Mouse (Mus musculus) embryonic fibroblast, embryonic 13.5 days (primary cell): ENCODE measurements around the gene Pelp1. TPM values are rescaled to one million over a fixed set of nuclear protein-coding genes. Genes with fewer than 3 reads are reported as not detected.
"Not testable (repeated sequence)": the region's sequence is repeated elsewhere in the genome, so short reads cannot be mapped to it uniquely, and the experiment has no call there.

Source experiments
- H3K27ac ChIP-seq: 2 replicates; pipeline ENCODE4 v1.5.1; 2012; ENCODE audit warnings: low read length, control low read depth, inconsistent platforms; ENCODE audit not compliant: insufficient read depth
- H3K4me1 ChIP-seq: 2 replicates; pipeline ENCODE4 v1.6.1; 2011; ENCODE audit warnings: low read length; ENCODE audit not compliant: control insufficient read depth, insufficient read depth
- H3K4me3 ChIP-seq: 2 replicates; pipeline ENCODE4 v1.5.1; 2011; ENCODE audit warnings: mild to moderate bottlenecking, control low read depth, low read length; ENCODE audit not compliant: insufficient read depth
- CTCF ChIP-seq: IDR thresholded peaks from 2 replicates; pipeline ENCODE4 v1.5.1; 2011; ENCODE audit warnings: mild to moderate bottlenecking, control low read depth, low read length, moderate library complexity, borderline replicate concordance; ENCODE audit not compliant: insufficient read depth
- POLR2A ChIP-seq: IDR thresholded peaks from 2 replicates; pipeline ENCODE4 v1.6.1; 2011; ENCODE audit warnings: low read depth, mild to moderate bottlenecking, control low read depth, low read length, moderate library complexity
- polyA plus RNA-seq: library from polyadenylated mRNA; stranded (reverse); fragments of >200 nt; gene quantifications from 2 replicates; pipeline ENCODE4 v1.2.4, GENCODE M21; 2011; ENCODE audit warnings: low read depth; ENCODE audit not compliant: missing spikeins, insufficient read length

The Pelp1 gene
- polyA plus RNA-seq, 1 experiment, result 24.3 TPM

DNA sequence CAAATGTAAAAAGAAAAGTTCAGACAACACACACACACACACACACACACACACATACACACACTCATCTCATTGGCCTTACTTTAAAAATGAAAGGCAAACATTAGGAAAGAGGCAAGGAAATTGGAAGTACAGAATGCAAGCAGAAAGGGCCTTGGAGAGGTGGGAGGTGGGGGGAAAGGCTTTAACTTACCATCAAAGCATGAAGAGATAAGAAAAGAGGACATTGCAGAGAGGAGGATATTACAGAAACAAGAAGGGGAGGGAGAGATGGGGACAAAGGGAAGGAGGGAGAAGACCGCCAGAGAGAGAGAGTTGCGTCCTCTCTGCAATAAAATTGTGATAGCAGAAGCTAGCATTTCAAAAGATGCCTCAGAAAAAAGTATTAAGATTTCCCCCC, 28.5 kb downstream of the Pelp1 start:
- no peak for TF ChIP-seq POLR2A
- no peak for TF ChIP-seq CTCF
- no peaks in the 10 kb centered on the region for H3K4me1 ChIP-seq
- no peak overlapping the region for H3K4me3 ChIP-seq
- H3K27ac ChIP-seq, result no peak overlapping the region

- Histone ChIP-seq H3K4me1 (no peaks in the 10 kb centered on the region), H3K4me3 (no peak overlapping the region), H3K27ac (no peak overlapping the region)
- TF ChIP-seq POLR2A (no peak), CTCF (no peak)
These were observed 29.3 kb downstream of the Pelp1 start for GRCm38 (mm10) chr11:70380478-70381005.

GRCm38 (mm10) chr11:70376054-70376453, 33.8 kb downstream of the Pelp1 start:
- TF ChIP-seq POLR2A (no peak), CTCF (no peak)
- H3K4me3 ChIP-seq, result no peak overlapping the region
- H3K27ac ChIP-seq, result no peak overlapping the region
- H3K4me1 ChIP-seq, result no peaks in the 10 kb centered on the region

DNA sequence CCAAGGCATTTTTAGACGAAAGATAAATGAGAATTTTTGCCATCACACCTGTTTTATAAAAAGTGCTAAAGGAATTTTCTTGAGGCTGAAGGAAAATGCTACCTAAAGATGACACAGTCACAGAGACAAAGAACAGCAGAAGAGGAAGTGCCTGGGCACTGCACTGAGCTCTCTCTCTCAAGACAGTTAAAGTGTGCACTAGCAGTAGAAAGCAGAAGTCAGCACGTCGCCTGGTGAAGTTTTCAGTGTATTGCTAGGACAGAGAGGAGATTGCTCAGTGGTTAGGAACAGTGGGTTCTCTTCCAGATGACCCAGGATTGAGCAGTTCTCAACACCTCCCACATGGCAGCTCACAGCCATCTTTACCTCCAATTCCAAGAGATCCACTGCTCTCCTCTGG, 35.5 kb downstream of the Pelp1 start:
- TF ChIP-seq CTCF, result no peak
- no peak for TF ChIP-seq POLR2A
- H3K4me3 ChIP-seq, result no peak overlapping the region
- no peaks in the 10 kb centered on the region for H3K4me1 ChIP-seq
- H3K27ac ChIP-seq, result no peak overlapping the region

GRCm38 (mm10) chr11:70372849-70373557, 36.8 kb downstream of the Pelp1 start:
- no peak overlapping the region for H3K27ac ChIP-seq
- H3K4me3 ChIP-seq, result no peak overlapping the region
- no peaks in the 10 kb centered on the region for H3K4me1 ChIP-seq
- TF ChIP-seq CTCF, result no peak
- no peak for TF ChIP-seq POLR2A

DNA sequence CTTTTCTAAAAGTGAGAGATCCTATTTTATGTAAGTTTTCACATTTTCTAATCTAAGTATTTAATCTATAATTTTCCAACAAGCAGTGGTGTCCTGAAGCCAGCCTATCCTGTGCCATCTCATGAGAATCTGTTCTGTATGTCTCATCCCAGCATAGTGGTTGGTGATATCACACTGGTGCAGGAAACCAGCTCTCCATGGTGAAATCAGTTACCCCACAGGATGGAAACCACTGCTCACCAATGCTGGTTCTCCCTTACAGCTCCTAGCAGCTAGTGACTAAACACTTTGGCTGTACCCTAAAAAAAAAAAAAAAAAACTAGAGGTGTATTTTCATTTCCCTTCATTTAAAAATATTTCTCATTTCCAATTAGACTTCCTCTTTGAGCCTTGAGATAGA, 37.4 kb downstream of the Pelp1 start:
- TF ChIP-seq POLR2A (no peak), CTCF (no peak)
- Histone ChIP-seq H3K4me1 (no peaks in the 10 kb centered on the region), H3K27ac (no peak overlapping the region), H3K4me3 (no peak overlapping the region)

- H3K4me1 ChIP-seq, H3K4me3 ChIP-seq, H3K27ac ChIP-seq: not testable (repeated sequence)
These were observed 41.2 kb downstream of the Pelp1 start for GRCm38 (mm10) chr11:70368626-70369025.

- not testable (repeated sequence) for H3K4me1 ChIP-seq, H3K27ac ChIP-seq, H3K4me3 ChIP-seq
These were observed 42.1 kb downstream of the Pelp1 start for GRCm38 (mm10) chr11:70367701-70368100.

- no peaks in the 10 kb centered on the region for H3K4me1 ChIP-seq
- no peak within 1 kb of the TSS for H3K4me3 ChIP-seq
- TF ChIP-seq POLR2A (no peak), CTCF (no peak)
- no peak within 1 kb of the TSS for H3K27ac ChIP-seq
These were observed 58.0 kb downstream of the Pelp1 start, which contains the start of gene Alox15 for GRCm38 (mm10) chr11:70351868-70352267. Gene Alox15, minus strand, starts transcription at chr11:70352031.

GRCm38 (mm10) chr11:70348630-70349029, 61.2 kb downstream of the Pelp1 start:
- no peak overlapping the region for H3K27ac ChIP-seq
- H3K4me3 ChIP-seq, result no peak overlapping the region
- H3K4me1 ChIP-seq, result no peaks in the 10 kb centered on the region
- no peak for TF ChIP-seq POLR2A

- Histone ChIP-seq H3K4me3 (no peak overlapping the region), H3K4me1 (no peaks in the 10 kb centered on the region), H3K27ac (no peak overlapping the region)
- TF ChIP-seq CTCF (no peak), POLR2A (no peak)
These were observed 62.0 kb downstream of the Pelp1 start for GRCm38 (mm10) chr11:70347861-70348260.
